Mouse (Mus musculus) A20 (cell line): ENCODE data around the gene Ptk7.
A peak's percentile ranks its signal among the peaks of the same experiment; 100 is the strongest.

Experiments
- DNase-seq: peaks from one replicate; pipeline ENCODE4 v3.0.0-alpha.2; 2011; ENCODE audit warnings: low read depth, low spot score

Ptk7 gene

GRCm38 (mm10) chr17:46644916-46645475 lies 15.7 kb upstream of the Ptk7 start:
- no peak for DNase-seq

- no peak for DNase-seq
These were observed 15.0 kb upstream of the Ptk7 start for GRCm38 (mm10) chr17:46644152-46644805.

- no peak for DNase-seq
These were observed 12.8 kb upstream of the Ptk7 start for GRCm38 (mm10) chr17:46642060-46642459.

GRCm38 (mm10) chr17:46639929-46640328 lies 10.6 kb upstream of the Ptk7 start:
- DNase-seq, result no peak

GRCm38 (mm10) chr17:46636831-46637523 lies 7.7 kb upstream of the Ptk7 start:
- DNase-seq, result peak; percentile 59

GRCm38 (mm10) chr17:46629685-46630441 lies 559 bp upstream of the Ptk7 start:
- no peak for DNase-seq

- DNase-seq, result no peak
These were observed 873 bp downstream of the Ptk7 start for GRCm38 (mm10) chr17:46628471-46628790.

- DNase-seq, result no peak
These were observed 1.9 kb downstream of the Ptk7 start for GRCm38 (mm10) chr17:46627409-46627808.

- DNase-seq, result no peak
These were observed 4.7 kb downstream of the Ptk7 start for GRCm38 (mm10) chr17:46624598-46624997.

GRCm38 (mm10) chr17:46623819-46624557 lies 5.3 kb downstream of the Ptk7 start:
- DNase-seq, result no peak

- DNase-seq, result no peak
These were observed 7.0 kb downstream of the Ptk7 start for GRCm38 (mm10) chr17:46622269-46622668.

- no peak for DNase-seq
These were observed 8.0 kb downstream of the Ptk7 start for GRCm38 (mm10) chr17:46621324-46621723.

GRCm38 (mm10) chr17:46619683-46620357 lies 9.5 kb downstream of the Ptk7 start:
- DNase-seq, result no peak

- DNase-seq, result no peak
These were observed 10.3 kb downstream of the Ptk7 start for GRCm38 (mm10) chr17:46618769-46619682.

GRCm38 (mm10) chr17:46618394-46618768 lies 10.9 kb downstream of the Ptk7 start:
- no peak for DNase-seq

- DNase-seq, result no peak
These were observed 11.5 kb downstream of the Ptk7 start for GRCm38 (mm10) chr17:46617799-46618198.

GRCm38 (mm10) chr17:46613229-46613628 lies 16.1 kb downstream of the Ptk7 start:
- DNase-seq, result no peak

GRCm38 (mm10) chr17:46612820-46613219 lies 16.5 kb downstream of the Ptk7 start:
- no peak for DNase-seq

- no peak for DNase-seq
These were observed 17.1 kb downstream of the Ptk7 start for GRCm38 (mm10) chr17:46612189-46612588.

- DNase-seq, result no peak
These were observed 18.0 kb downstream of the Ptk7 start for GRCm38 (mm10) chr17:46611316-46611715.
